Mouse (Mus musculus) embryonic facial prominence, embryonic 15.5 days (tissue): Measurements from ENCODE around the gene Psmc3ip. TPM values are rescaled to one million over a fixed set of nuclear protein-coding genes. Genes with fewer than 3 reads are reported as not detected.

Experiments used
- ATAC-seq: fragments of 200-750 bp; cut with Nextera tagmentation; 2 replicates; pipeline ENCODE4 v1.8.0; 2017; ENCODE audit warnings: low read depth, moderate TSS enrichment; ENCODE audit not compliant: insufficient number of reproducible peaks, low FRiP score, low TSS enrichment
- H3K27ac ChIP-seq: fragments of 300-500 bp; sonication (generic); replicated peaks from 2 replicates; pipeline ENCODE4 v1.5.1; 2015; ENCODE audit warnings: mild to moderate bottlenecking, inconsistent platforms
- H3K27me3 ChIP-seq: fragments of 300-500 bp; sonication (generic); 2 replicates; pipeline ENCODE4 v1.6.1; 2015; ENCODE audit warnings: inconsistent platforms
- H3K36me3 ChIP-seq: fragments of 300-500 bp; sonication (generic); 2 replicates; pipeline ENCODE4 v1.6.1; 2015; ENCODE audit warnings: mild to moderate bottlenecking, inconsistent platforms
- H3K4me1 ChIP-seq: fragments of 300-500 bp; sonication (generic); 2 replicates; pipeline ENCODE4 v1.6.1; 2015; ENCODE audit warnings: inconsistent platforms
- H3K4me2 ChIP-seq: fragments of 300-500 bp; sonication (generic); replicated peaks from 2 replicates; pipeline ENCODE4 v1.6.1; 2015; ENCODE audit warnings: mild to moderate bottlenecking, inconsistent platforms
- H3K4me3 ChIP-seq: fragments of 300-500 bp; sonication (generic); replicated peaks from 2 replicates; pipeline ENCODE4 v1.5.1; 2015; ENCODE audit warnings: mild to moderate bottlenecking, inconsistent platforms
- H3K9ac ChIP-seq: fragments of 300-500 bp; sonication (generic); 2 replicates; pipeline ENCODE4 v1.6.1; 2015; ENCODE audit warnings: inconsistent platforms
- H3K9me3 ChIP-seq: fragments of 300-500 bp; sonication (generic); replicated peaks from 2 replicates; pipeline ENCODE4 v1.6.1; 2016; ENCODE audit warnings: inconsistent platforms
- WGBS: fragments of 180-500 bp; shearing (Covaris S2); methylation state at CpG from one replicate; pipeline ENCODE4 v1.1.7; 2015; 5-methylcytosine and 5-hydroxymethylcytosine counted together
- microRNA-seq: library from miRNA; unstranded; fragments of <30 nt; microRNA quantifications from one replicate; pipeline ENCODE4, GENCODE M21; 2016; ENCODE audit warnings: borderline number of aligned reads
- polyA plus RNA-seq: library from polyadenylated mRNA; unstranded; fragments of >200 nt; fragmentation: Nextera tagmentation; extraction: Ambion mirVana; gene quantifications from 2 replicates; pipeline ENCODE4 v1.2.1, GENCODE M21; 2015

The Psmc3ip gene
- polyA plus RNA-seq, 1 experiment from 2014 or later: 32.0 TPM

DNA sequence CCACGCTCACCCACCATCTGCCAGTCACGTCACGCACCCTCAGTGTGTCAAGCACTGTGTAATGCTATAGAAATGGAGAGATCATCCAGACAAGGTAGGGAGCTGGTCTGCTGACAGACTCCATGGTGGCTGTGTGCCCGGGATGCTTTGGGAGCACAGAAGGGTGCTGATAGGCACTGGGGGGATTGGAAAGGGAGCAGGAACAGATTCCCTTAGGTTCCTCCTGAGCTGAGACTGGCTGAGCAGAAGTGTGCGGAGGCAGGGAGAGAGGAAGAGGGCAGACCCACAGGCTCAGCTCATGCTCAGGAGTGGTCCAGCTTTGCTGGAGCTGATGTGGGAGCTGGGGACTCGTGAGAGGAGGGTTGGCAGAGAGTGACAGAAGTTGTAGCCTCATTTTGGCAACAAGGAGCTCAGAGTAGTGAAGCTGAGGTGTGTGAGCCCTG, 44.2 kb downstream of the Psmc3ip start:
- H3K9me3 ChIP-seq: no peaks in the 10 kb centered on the region
- ATAC-seq: 0 out of 2 replicates have a peak, but pooled peaks have one; percentile 3
- 84% methylated on average over 6 of the region's 6 CpGs for WGBS
- H3K27me3 ChIP-seq: no peaks in the 10 kb centered on the region
- H3K4me2 ChIP-seq: no peak overlapping the region
- no peaks in the 10 kb centered on the region for H3K4me1 ChIP-seq
- H3K27ac ChIP-seq: no peak overlapping the region
- H3K36me3 ChIP-seq: peaks cover 74% of the 10 kb centered on the region
- no peak overlapping the region for H3K4me3 ChIP-seq
- no peak overlapping the region for H3K9ac ChIP-seq

GRCm38 (mm10) chr11:101050359-101050758, 44.9 kb downstream of the Psmc3ip start:
- Histone ChIP-seq H3K36me3 (peaks cover 74% of the 10 kb centered on the region), H3K27me3 (no peaks in the 10 kb centered on the region)
- 88% methylated on average over 9 of the region's 9 CpGs for WGBS

DNA sequence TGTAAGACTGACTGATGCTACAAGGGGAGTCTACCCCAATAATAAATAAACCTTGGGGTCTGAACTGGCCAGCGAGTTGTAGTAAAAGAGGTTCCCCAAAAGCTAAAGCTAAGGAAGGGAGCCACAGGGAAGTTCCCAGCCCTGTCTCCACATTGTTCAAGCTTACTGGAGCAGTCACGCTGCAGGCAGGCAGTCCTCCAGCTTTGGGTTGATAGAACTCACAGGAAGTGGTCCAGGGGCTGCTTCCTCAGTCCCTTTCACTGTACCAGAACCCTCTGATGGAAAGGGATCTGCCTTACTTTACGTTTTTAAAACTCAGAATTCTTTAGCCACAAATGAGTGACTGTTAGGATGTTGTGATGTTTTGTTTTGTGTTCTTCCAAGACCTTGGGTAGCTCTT, 47.7 kb downstream of the Psmc3ip start:
- no peak for ATAC-seq
- Histone ChIP-seq H3K27ac (no peak overlapping the region), H3K4me3 (no peak overlapping the region), H3K27me3 (no peaks in the 10 kb centered on the region), H3K4me1 (no peaks in the 10 kb centered on the region), H3K4me2 (no peak overlapping the region), H3K9ac (no peak overlapping the region), H3K9me3 (no peaks in the 10 kb centered on the region), H3K36me3 (peaks cover 85% of the 10 kb centered on the region)
- 81% methylated on average over 3 of the region's 3 CpGs for WGBS

More at GRCm38 (mm10) chr11:101050359-101050758, 44.9 kb downstream of the Psmc3ip start:
- Histone ChIP-seq H3K9ac (no peak overlapping the region), H3K4me2 (no peak overlapping the region), H3K4me3 (no peak overlapping the region), H3K4me1 (no peaks in the 10 kb centered on the region), H3K9me3 (no peaks in the 10 kb centered on the region), H3K27ac (no peak overlapping the region)
- ATAC-seq: no peak

GRCm38 (mm10) chr11:101046440-101046839, 48.8 kb downstream of the Psmc3ip start:
- no peaks in the 10 kb centered on the region for H3K9me3 ChIP-seq
- H3K4me2 ChIP-seq: no peak overlapping the region
- no peaks in the 10 kb centered on the region for H3K27me3 ChIP-seq
- H3K9ac ChIP-seq: no peak overlapping the region
- H3K4me1 ChIP-seq: no peaks in the 10 kb centered on the region
- ATAC-seq: no peak
- no peak overlapping the region for H3K4me3 ChIP-seq
- peaks cover 84% of the 10 kb centered on the region for H3K36me3 ChIP-seq
- no peak overlapping the region for H3K27ac ChIP-seq
- 72% methylated on average over 9 of the region's 9 CpGs for WGBS

DNA sequence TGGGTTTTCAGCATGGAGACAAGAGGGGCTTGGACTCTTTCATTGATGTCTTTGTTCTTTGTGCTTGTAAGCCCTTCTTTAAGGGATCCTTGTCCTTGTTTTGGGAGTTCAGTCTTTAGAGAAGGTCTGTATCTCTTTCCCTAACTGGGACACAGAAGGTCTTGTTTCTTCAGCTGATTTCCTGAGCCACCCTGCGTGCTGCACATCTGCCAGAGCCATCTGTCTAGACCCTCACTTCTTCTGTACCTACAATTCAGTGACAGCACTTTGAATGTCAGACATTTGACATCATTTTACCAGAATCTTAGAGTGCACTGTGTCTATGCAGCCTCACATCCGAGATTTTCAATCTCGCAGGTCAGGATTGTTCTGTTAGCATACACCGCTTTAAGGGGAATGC, 49.4 kb downstream of the Psmc3ip start:
- peaks cover 82% of the 10 kb centered on the region for H3K36me3 ChIP-seq

More for the DNA sequence above, 49.4 kb downstream of the Psmc3ip start:
- Histone ChIP-seq H3K9me3 (no peaks in the 10 kb centered on the region), H3K4me3 (no peak overlapping the region), H3K9ac (no peak overlapping the region), H3K27ac (no peak overlapping the region), H3K4me1 (no peaks in the 10 kb centered on the region), H3K27me3 (no peaks in the 10 kb centered on the region), H3K4me2 (no peak overlapping the region)
- WGBS: 88% methylated on average over 4 of the region's 4 CpGs
- no peak for ATAC-seq

Small RNA genes within 50 kb of the gene (microRNA-seq; reads per million reads assigned to microRNA genes)
- gene Gm27626: not detected

Other genes with a start within 250 kb of the Psmc3ip start
- gene Stat5b, start 244.7 kb downstream of the Psmc3ip start, polyA plus RNA-seq: 24.9 and 25.3 TPM in 2 replicates
- 9.7 and 10.4 TPM in 2 replicates for gene Stat5a, start 236.1 kb downstream of the Psmc3ip start, polyA plus RNA-seq
- gene Stat3, start 155.9 kb downstream of the Psmc3ip start, polyA plus RNA-seq: 75.6 and 79.3 TPM in 2 replicates
- gene Cavin1, start 124.5 kb downstream of the Psmc3ip start, polyA plus RNA-seq: 330 and 343 TPM in 2 replicates
- gene Atp6v0a1, start 86.0 kb downstream of the Psmc3ip start, polyA plus RNA-seq: 36.8 and 40.3 TPM in 2 replicates
- 15.1 and 16.6 TPM in 2 replicates for gene Naglu, start 25.4 kb downstream of the Psmc3ip start, polyA plus RNA-seq
- gene Hsd17b1, start 17.0 kb downstream of the Psmc3ip start, polyA plus RNA-seq: 0.24 and 0.25 TPM in 2 replicates
- 43.2 and 44.9 TPM in 2 replicates for gene Coasy, start 12.9 kb downstream of the Psmc3ip start, polyA plus RNA-seq
- gene Mlx, start 8.2 kb downstream of the Psmc3ip start, polyA plus RNA-seq: 50.3 and 52.0 TPM in 2 replicates
- 25.3 and 26.7 TPM in 2 replicates for gene Retreg3, start 24.5 kb upstream of the Psmc3ip start, polyA plus RNA-seq
- gene Tubg1, start 24.5 kb upstream of the Psmc3ip start, polyA plus RNA-seq: 69.7 and 73.4 TPM in 2 replicates
- gene Tubg2, start 60.5 kb upstream of the Psmc3ip start, polyA plus RNA-seq: 11.1 and 11.9 TPM in 2 replicates
- gene Cntnap1, start 75.1 kb upstream of the Psmc3ip start, polyA plus RNA-seq: 2.0 and 2.2 TPM in 2 replicates
- 27.2 and 28.7 TPM in 2 replicates for gene Plekhh3, start 75.9 kb upstream of the Psmc3ip start, polyA plus RNA-seq
- 0.24 and 0.50 TPM in 2 replicates for gene Ccr10, start 80.0 kb upstream of the Psmc3ip start, polyA plus RNA-seq
- 16.5 and 18.7 TPM in 2 replicates for gene Ezh1, start 131.0 kb upstream of the Psmc3ip start, polyA plus RNA-seq
- gene Ramp2, start 150.6 kb upstream of the Psmc3ip start, polyA plus RNA-seq: 138 and 139 TPM in 2 replicates
- 122 and 133 TPM in 2 replicates for gene Vps25, start 158.3 kb upstream of the Psmc3ip start, polyA plus RNA-seq
- 12.5 and 14.3 TPM in 2 replicates for gene Wnk4, start 165.1 kb upstream of the Psmc3ip start, polyA plus RNA-seq
- 1.1 and 1.9 TPM in 2 replicates for gene Cntd1, start 183.6 kb upstream of the Psmc3ip start, polyA plus RNA-seq
- gene Coa3, start 183.7 kb upstream of the Psmc3ip start, polyA plus RNA-seq: 160 and 165 TPM in 2 replicates
- gene Becn1, start 206.8 kb upstream of the Psmc3ip start, polyA plus RNA-seq: 141 and 143 TPM in 2 replicates
- 124 and 126 TPM in 2 replicates for gene Psme3, start 220.8 kb upstream of the Psmc3ip start, polyA plus RNA-seq
- 1.1 and 1.6 TPM in 2 replicates for gene Aoc2, start 229.6 kb upstream of the Psmc3ip start, polyA plus RNA-seq
- 0.77 and 0.94 TPM in 2 replicates for gene Aoc3, start 235.2 kb upstream of the Psmc3ip start, polyA plus RNA-seq